Mouse (Mus musculus): ENCODE results near the gene Pdlim4. TPM values are rescaled to one million over a fixed set of nuclear protein-coding genes. Genes with fewer than 3 reads are reported as not detected.
A peak's percentile ranks its signal among the peaks of the same experiment; 100 is the strongest.

Pdlim4 gene
- polyA plus RNA-seq, 1 experiment from 2014 or later: 120 TPM

DNA sequence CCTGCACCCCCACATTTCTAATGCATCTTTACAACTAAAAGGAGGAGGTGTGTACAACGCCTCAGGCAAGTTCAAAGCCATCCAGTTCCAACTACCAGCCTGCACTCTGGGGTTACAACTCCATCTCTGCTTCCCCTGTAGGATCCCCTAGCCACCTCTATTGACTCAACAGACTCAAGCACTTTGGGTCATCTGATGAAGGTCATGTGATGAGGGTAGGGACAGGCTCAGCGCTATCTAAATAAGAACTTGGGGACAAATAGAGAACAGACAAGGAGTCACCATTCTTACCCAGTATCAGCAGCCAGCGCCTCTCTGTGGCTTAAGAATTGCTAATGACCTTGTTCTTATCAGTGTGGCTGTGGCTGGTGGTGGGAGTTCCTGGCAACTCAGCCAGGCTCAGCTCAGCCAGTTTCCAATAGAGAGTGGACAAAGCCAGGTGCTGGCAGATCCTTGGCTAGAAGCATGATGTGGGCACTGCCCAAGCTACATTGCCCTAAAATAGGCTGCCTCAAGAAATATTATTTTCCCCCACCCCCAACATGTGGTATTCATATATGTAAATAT lies 4.3 kb downstream of the Pdlim4 start:
- no peak for DNase-seq (ENCODE audit: low spot score)
- WGBS: 75% methylated on average over 3 of the region's 3 CpGs
- H3K4me1 ChIP-seq (ENCODE audit: control insufficient read depth, insufficient read depth, low read length): peaks cover 4% of the 10 kb centered on the region

DNA sequence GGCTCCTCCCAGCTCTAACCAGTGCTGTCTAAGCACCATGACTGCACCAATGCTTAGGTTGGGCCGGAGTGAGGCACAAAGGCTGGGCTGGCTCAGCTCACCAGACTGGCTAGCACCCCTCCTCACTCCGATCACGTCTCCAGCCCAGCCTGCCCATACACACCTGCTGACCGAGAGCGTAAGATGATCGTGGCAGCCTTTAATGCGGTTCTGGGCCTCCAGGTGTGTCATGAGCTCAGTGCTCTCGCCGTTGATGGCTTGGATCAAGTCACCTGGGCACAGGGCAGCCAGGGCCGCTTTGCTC lies 5.4 kb downstream of the Pdlim4 start:
- no peaks in the 10 kb centered on the region; the same call in 1 of the 2 replicates for H3K36me3 ChIP-seq (replicated peaks; ENCODE audit: control insufficient read depth, insufficient read depth, low read depth, low read length)
- H3K27me3 ChIP-seq (ENCODE audit: control insufficient read depth, insufficient read depth, low read length): no peaks in the 10 kb centered on the region
- WGBS: 86% methylated on average over 10 of the region's 10 CpGs
- H3K4me1 ChIP-seq (ENCODE audit: control insufficient read depth, insufficient read depth, low read length): peaks cover 7% of the 10 kb centered on the region
- H3K27ac ChIP-seq (replicated peaks; ENCODE audit: low read depth, low read length): no peak overlapping the region
- H3K4me3 ChIP-seq (ENCODE audit: low read depth, low read length): no peak overlapping the region
- H3K9me3 ChIP-seq (replicated peaks; ENCODE audit: control insufficient read depth, low read length): no peaks in the 10 kb centered on the region
- no peak overlapping the region for H3K9ac ChIP-seq (replicated peaks; ENCODE audit: low read length)
- no peak for ATAC-seq (replicated peaks; ENCODE audit: insufficient number of reproducible peaks, low FRiP score, low TSS enrichment, low read depth)
- DNase-seq (ENCODE audit: low spot score): no peak
- no peak overlapping the region for H3K4me2 ChIP-seq (ENCODE audit: low read depth, low read length)

More for the DNA sequence above, 4.3 kb downstream of the Pdlim4 start:
- Histone ChIP-seq H3K36me3 (replicated peaks; ENCODE audit: control insufficient read depth, insufficient read depth, low read depth, low read length) (no peaks in the 10 kb centered on the region; the same call in 1 of the 2 replicates), H3K27me3 (ENCODE audit: control insufficient read depth, insufficient read depth, low read length) (no peaks in the 10 kb centered on the region), H3K4me3 (ENCODE audit: low read depth, low read length) (no peak overlapping the region), H3K27ac (replicated peaks; ENCODE audit: low read depth, low read length) (no peak overlapping the region), H3K9ac (replicated peaks; ENCODE audit: low read length) (no peak overlapping the region), H3K9me3 (replicated peaks; ENCODE audit: control insufficient read depth, low read length) (no peaks in the 10 kb centered on the region), H3K4me2 (ENCODE audit: low read depth, low read length) (no peak overlapping the region)
- no peak for ATAC-seq (replicated peaks; ENCODE audit: insufficient number of reproducible peaks, low FRiP score, low TSS enrichment, low read depth)

DNA sequence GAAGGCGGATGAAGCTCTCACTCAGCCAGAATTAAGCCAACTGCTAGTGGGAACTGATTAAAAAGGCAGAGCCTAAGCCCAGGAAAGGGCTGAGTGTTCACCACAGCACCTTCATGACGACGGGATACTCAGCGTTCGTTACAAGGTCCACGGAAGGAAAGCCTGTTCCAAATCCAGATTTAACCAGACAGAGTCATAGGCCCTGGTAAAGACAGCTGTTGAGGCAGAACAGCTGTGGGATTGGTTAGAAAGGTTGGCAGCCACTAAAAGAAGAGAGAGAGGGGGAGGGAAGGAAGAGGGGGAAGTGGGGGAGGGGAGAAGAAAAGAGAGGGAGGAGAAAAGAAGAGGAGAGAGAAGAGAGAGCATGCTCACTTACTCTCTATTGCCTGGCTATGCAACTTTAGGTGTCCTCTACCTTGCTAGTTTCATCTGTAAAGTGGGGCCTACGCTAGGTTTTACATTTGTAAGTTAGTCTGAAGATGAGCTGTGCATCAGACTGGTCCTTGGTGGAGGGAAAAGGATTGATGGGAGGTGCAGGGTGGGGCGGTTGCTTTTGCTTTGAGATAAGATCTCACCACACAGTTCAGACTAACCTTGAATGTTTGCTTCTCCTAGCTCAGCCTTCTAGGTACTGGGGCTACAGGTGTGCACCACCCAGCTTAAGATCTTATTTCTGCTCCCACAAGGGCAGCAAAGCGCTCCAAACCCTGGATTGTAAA lies 5.9 kb downstream of the Pdlim4 start:
- ATAC-seq (replicated peaks; ENCODE audit: insufficient number of reproducible peaks, low FRiP score, low TSS enrichment, low read depth): no peak
- peaks cover 11% of the 10 kb centered on the region for H3K4me1 ChIP-seq (ENCODE audit: control insufficient read depth, insufficient read depth, low read length)
- H3K27me3 ChIP-seq (ENCODE audit: control insufficient read depth, insufficient read depth, low read length): no peaks in the 10 kb centered on the region
- H3K36me3 ChIP-seq (replicated peaks; ENCODE audit: control insufficient read depth, insufficient read depth, low read depth, low read length): no peaks in the 10 kb centered on the region; the same call in 1 of the 2 replicates
- H3K4me2 ChIP-seq (ENCODE audit: low read depth, low read length): no peak overlapping the region
- H3K9me3 ChIP-seq (replicated peaks; ENCODE audit: control insufficient read depth, low read length): no peaks in the 10 kb centered on the region
- no peak for DNase-seq (ENCODE audit: low spot score)
- H3K4me3 ChIP-seq (ENCODE audit: low read depth, low read length): no peak overlapping the region
- 86% methylated on average over 9 of the region's 9 CpGs for WGBS
- no peak overlapping the region for H3K27ac ChIP-seq (replicated peaks; ENCODE audit: low read depth, low read length)
- H3K9ac ChIP-seq (replicated peaks; ENCODE audit: low read length): no peak overlapping the region

DNA sequence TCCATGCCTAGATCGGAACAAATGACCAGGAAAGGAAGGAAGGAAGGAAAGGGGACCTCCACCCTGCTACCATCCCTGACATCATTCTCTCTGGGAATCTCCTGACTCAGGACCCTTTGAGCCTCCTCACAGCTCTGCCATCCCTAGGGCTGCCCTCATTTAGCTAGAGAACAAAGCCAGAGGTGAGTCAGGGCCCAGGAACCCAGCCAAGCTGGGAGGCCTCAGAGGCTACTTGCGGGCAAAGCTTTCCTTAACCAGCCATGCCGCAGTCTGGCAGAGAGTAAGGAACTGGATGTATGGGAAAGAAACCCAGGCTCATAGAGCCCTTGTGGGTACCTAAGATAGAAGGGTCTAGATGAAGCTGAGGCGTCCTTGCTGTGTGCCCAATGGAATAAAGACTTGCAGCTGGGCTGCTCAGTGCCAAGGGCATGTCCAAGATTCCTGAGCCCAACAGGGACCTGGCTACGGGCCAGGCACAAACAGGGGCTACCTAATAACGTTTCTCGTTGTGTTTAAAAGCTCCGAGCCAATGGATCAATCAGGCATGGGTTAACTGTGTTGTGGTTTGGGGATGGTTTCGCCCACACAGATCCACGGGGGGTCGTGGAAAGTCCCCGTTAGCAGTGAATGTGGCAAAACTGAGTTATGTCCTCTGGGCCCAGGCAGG lies 6.6 kb downstream of the Pdlim4 start:
- H3K4me2 ChIP-seq (ENCODE audit: low read depth, low read length): no peak overlapping the region

DNA sequence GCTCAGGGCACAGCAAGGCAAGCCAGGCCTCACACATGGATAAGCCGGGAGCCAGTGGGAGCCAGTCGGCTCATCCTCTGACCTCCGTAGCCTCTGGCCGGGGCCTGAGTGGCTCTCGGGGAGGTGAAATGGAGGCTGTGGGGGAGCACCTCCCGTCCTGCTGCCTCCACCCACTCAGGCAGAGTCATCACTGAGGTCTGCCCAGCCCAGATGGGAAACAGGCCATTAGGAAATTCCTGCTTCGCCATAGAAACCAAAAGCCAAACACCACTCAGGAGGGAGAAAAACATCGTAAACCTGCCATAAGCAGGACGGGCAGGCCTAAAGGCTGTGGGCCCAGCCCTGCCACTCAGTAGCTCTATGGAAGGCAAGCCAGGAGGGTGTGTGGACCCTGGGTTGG lies 8.5 kb downstream of the Pdlim4 start:
- peaks cover 11% of the 10 kb centered on the region for H3K4me1 ChIP-seq (ENCODE audit: control insufficient read depth, insufficient read depth, low read length)
- H3K4me2 ChIP-seq (ENCODE audit: low read depth, low read length): no peak overlapping the region
- no peaks in the 10 kb centered on the region for H3K9me3 ChIP-seq (replicated peaks; ENCODE audit: control insufficient read depth, low read length)
- no peak for ATAC-seq (replicated peaks; ENCODE audit: insufficient number of reproducible peaks, low FRiP score, low TSS enrichment, low read depth)
- H3K27me3 ChIP-seq (ENCODE audit: control insufficient read depth, insufficient read depth, low read length): no peaks in the 10 kb centered on the region
- H3K27ac ChIP-seq (replicated peaks; ENCODE audit: low read depth, low read length): 0 out of 2 replicates have a peak overlapping the region, but pooled peaks have one; percentile 16
- H3K9ac ChIP-seq (replicated peaks; ENCODE audit: low read length): no peak overlapping the region
- 24% methylated on average over 9 of the region's 9 CpGs for WGBS
- H3K4me3 ChIP-seq (ENCODE audit: low read depth, low read length): no peak overlapping the region
- no peaks in the 10 kb centered on the region; the same call in 1 of the 2 replicates for H3K36me3 ChIP-seq (replicated peaks; ENCODE audit: control insufficient read depth, insufficient read depth, low read depth, low read length)
- peak; percentile 57 for DNase-seq (ENCODE audit: low spot score)

More for the DNA sequence above, 6.6 kb downstream of the Pdlim4 start:
- H3K9me3 ChIP-seq (replicated peaks; ENCODE audit: control insufficient read depth, low read length): no peaks in the 10 kb centered on the region
- H3K4me3 ChIP-seq (ENCODE audit: low read depth, low read length): no peak overlapping the region
- DNase-seq (ENCODE audit: low spot score) (no peak), ATAC-seq (replicated peaks; ENCODE audit: insufficient number of reproducible peaks, low FRiP score, low TSS enrichment, low read depth) (no peak)
- peaks cover 15% of the 10 kb centered on the region for H3K4me1 ChIP-seq (ENCODE audit: control insufficient read depth, insufficient read depth, low read length)
- no peak overlapping the region for H3K27ac ChIP-seq (replicated peaks; ENCODE audit: low read depth, low read length)
- H3K27me3 ChIP-seq (ENCODE audit: control insufficient read depth, insufficient read depth, low read length): no peaks in the 10 kb centered on the region
- 78% methylated on average over 12 of the region's 12 CpGs for WGBS
- no peaks in the 10 kb centered on the region; the same call in 1 of the 2 replicates for H3K36me3 ChIP-seq (replicated peaks; ENCODE audit: control insufficient read depth, insufficient read depth, low read depth, low read length)
- H3K9ac ChIP-seq (replicated peaks; ENCODE audit: low read length): no peak overlapping the region

DNA sequence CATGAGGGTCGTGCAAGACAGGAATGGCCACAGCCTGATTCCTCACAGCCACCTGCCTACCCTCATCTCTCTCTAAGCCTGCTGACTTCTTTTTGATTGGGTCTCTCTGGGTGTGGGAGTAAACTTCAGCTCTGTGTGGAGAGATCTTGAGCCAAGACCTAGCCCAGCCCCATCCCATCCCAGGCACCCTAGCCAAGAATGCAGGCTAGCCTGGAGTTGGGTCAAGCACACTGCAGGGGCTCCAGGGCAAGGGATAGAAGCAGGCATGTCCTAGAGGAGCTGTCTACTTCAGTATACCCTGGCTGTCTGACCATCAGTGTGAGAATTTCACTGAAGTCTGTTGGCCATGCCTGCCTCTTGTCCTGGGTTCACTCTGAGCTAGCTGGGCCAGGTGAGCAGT lies 9.3 kb downstream of the Pdlim4 start:
- Histone ChIP-seq H3K9ac (replicated peaks; ENCODE audit: low read length) (no peak overlapping the region), H3K9me3 (replicated peaks; ENCODE audit: control insufficient read depth, low read length) (no peaks in the 10 kb centered on the region), H3K36me3 (replicated peaks; ENCODE audit: control insufficient read depth, insufficient read depth, low read depth, low read length) (no peaks in the 10 kb centered on the region; the same call in 1 of the 2 replicates), H3K4me3 (ENCODE audit: low read depth, low read length) (no peak overlapping the region), H3K27ac (replicated peaks; ENCODE audit: low read depth, low read length) (no peak overlapping the region), H3K27me3 (ENCODE audit: control insufficient read depth, insufficient read depth, low read length) (no peaks in the 10 kb centered on the region), H3K4me2 (ENCODE audit: low read depth, low read length) (no peak overlapping the region), H3K4me1 (ENCODE audit: control insufficient read depth, insufficient read depth, low read length) (peaks cover 11% of the 10 kb centered on the region)
- ATAC-seq (replicated peaks; ENCODE audit: insufficient number of reproducible peaks, low FRiP score, low TSS enrichment, low read depth) (no peak), DNase-seq (ENCODE audit: low spot score) (no peak)
- WGBS: 42% methylated on average over 1 of the region's 1 CpGs

DNA sequence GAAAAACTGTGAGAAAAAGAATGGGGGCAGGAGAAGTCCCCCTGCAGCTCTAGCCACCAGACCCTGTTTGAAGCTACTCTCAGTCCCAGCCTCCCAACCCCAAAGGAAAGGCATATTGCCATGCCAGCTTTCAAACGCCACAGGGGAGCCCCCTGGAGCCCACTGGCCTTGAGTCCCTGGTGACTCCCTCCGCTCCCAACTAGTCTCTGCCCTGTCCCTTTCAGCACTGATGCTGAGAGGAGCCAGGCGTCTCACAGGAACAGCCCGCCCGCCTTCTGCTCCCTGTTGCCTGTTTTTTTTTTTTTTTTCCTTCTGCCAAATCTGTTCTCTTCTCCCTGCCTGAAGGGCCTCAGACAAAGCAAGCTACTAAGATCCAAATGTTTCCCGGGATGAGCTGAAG lies 10.2 kb downstream of the Pdlim4 start:
- ATAC-seq (replicated peaks; ENCODE audit: insufficient number of reproducible peaks, low FRiP score, low TSS enrichment, low read depth) (no peak), DNase-seq (ENCODE audit: low spot score) (peak; percentile 54)
- no peaks in the 10 kb centered on the region for H3K9me3 ChIP-seq (replicated peaks; ENCODE audit: control insufficient read depth, low read length)
- 9% methylated on average over 6 of the region's 6 CpGs for WGBS
- H3K4me2 ChIP-seq (ENCODE audit: low read depth, low read length): no peak overlapping the region
- H3K27ac ChIP-seq (replicated peaks; ENCODE audit: low read depth, low read length): peak overlapping the region; percentile 89
- H3K4me3 ChIP-seq (ENCODE audit: low read depth, low read length): no peak overlapping the region
- no peaks in the 10 kb centered on the region; the same call in 1 of the 2 replicates for H3K36me3 ChIP-seq (replicated peaks; ENCODE audit: control insufficient read depth, insufficient read depth, low read depth, low read length)
- no peaks in the 10 kb centered on the region for H3K27me3 ChIP-seq (ENCODE audit: control insufficient read depth, insufficient read depth, low read length)
- peaks cover 11% of the 10 kb centered on the region for H3K4me1 ChIP-seq (ENCODE audit: control insufficient read depth, insufficient read depth, low read length)
- H3K9ac ChIP-seq (replicated peaks; ENCODE audit: low read length): peak overlapping the region; percentile 27
